Mouse (Mus musculus) cortical plate, adult 2 months (tissue): ENCODE results near the gene Atp6ap1l. TPM values are rescaled to one million over a fixed set of nuclear protein-coding genes. Genes with fewer than 3 reads are reported as not detected.
"Not testable (repeated sequence)": the region's sequence is repeated elsewhere in the genome, so short reads cannot be mapped to it uniquely, and the experiment has no call there.

Experiments
- H3K27ac ChIP-seq: fragments of 200-500 bp; 2 replicates; pipeline ENCODE4 v1.5.1; 2012; ENCODE audit warnings: low read length, control low read depth, inconsistent platforms; ENCODE audit not compliant: insufficient read depth
- H3K4me1 ChIP-seq: fragments of 200-500 bp; 2 replicates; pipeline ENCODE4 v1.6.1; 2011; ENCODE audit warnings: low read length; ENCODE audit not compliant: control insufficient read depth, insufficient read depth
- H3K4me3 ChIP-seq: fragments of 200-500 bp; 2 replicates; pipeline ENCODE4 v1.5.1; 2011; ENCODE audit warnings: mild to moderate bottlenecking, low read length, control low read depth; ENCODE audit not compliant: insufficient read depth
- CTCF ChIP-seq: fragments of 200-500 bp; IDR thresholded peaks from 2 replicates; pipeline ENCODE4 v1.5.1; 2011; ENCODE audit warnings: mild to moderate bottlenecking, control low read depth, low read length; ENCODE audit not compliant: insufficient read depth; ENCODE audit errors: extremely low read depth
- POLR2A ChIP-seq: fragments of 200-500 bp; IDR thresholded peaks from 2 replicates; pipeline ENCODE4 v1.6.1; 2011; ENCODE audit warnings: mild to moderate bottlenecking, low read length, control low read depth; ENCODE audit not compliant: insufficient read depth; ENCODE audit errors: extremely low read depth
- polyA plus RNA-seq: library from polyadenylated mRNA; depleted of rRNA; stranded (reverse); fragments of >200 nt; gene quantifications from 2 replicates; pipeline ENCODE4 v1.2.3, GENCODE M21; 2012; rRNA removed

The Atp6ap1l gene
- polyA plus RNA-seq: 37.6 and 38.2 TPM in 2 replicates

DNA sequence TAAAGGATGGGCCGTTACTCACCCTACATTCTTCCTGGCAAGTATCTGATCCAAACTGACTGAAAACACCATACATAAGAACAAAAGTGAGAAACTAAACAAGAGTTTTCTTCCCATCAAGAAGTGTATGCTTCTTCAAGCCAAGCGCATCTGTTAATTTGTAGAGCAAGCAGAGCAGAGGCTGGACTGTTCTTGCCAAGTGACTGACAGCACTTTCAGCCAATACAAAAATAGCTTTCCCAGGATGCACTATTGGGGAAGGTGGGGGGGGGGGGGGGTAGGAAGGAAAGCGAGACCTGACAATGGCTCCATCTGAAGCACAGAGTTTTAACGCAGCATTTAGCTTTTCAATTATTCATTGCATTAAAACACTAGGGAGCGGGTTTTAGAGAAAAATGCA lies at the start of gene Atp6ap1l:
TSS of gene Atp6ap1l (minus strand) at position 180 of the 400 bp plus-strand sequence.
- peak within 1 kb of the TSS; percentile 63 for H3K4me3 ChIP-seq
- H3K4me1 ChIP-seq: no peaks in the 10 kb centered on the region
- TF ChIP-seq POLR2A (peak; percentile 35; the same call in 1 of the 2 replicates), CTCF (no peak)
- no peak within 1 kb of the TSS for H3K27ac ChIP-seq

DNA sequence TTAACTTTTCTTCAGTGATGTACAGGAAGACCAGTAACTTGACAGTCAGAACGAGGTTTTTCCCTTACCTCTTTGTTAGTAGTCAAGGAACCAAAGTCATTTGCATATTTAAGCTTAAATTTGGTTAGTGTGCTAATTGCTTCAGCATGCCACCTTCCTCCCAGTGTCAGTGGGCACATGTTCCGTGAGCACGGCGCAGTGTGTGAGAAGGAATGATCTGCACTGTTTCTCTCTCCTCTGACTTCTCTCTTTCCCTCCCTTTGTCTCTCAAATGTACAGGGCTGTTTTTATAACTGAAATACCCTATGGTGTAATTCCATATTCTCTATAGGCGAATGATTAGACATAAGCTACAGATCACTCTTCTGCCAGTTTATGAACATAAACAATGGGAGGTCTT lies 34.4 kb upstream of the Atp6ap1l start:
- no peak for TF ChIP-seq CTCF
- no peak for TF ChIP-seq POLR2A
- H3K27ac ChIP-seq: no peak overlapping the region
- H3K4me1 ChIP-seq: no peaks in the 10 kb centered on the region
- H3K4me3 ChIP-seq: no peak overlapping the region

DNA sequence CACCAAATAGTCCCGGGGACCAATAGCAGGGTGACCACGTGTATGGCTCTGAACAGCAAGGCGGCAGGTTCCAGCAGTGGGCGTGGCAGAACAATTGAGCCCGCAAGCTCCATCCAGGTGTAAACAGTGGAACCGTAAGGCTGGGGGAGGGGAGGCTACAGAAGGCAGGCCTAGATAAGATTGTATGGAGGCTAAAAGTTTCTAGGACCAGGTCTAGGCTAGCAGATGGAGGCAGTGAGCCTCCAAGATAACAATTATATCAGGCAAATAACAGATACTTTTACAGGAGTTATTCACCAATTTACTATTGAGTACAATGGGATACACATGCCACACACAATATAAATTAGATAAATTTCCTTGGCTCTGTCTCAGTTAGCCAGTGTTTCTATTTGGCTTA lies 34.0 kb upstream of the Atp6ap1l start:
- H3K27ac ChIP-seq: no peak overlapping the region
- no peaks in the 10 kb centered on the region for H3K4me1 ChIP-seq
- no peak overlapping the region for H3K4me3 ChIP-seq
- TF ChIP-seq POLR2A (no peak), CTCF (no peak)

DNA sequence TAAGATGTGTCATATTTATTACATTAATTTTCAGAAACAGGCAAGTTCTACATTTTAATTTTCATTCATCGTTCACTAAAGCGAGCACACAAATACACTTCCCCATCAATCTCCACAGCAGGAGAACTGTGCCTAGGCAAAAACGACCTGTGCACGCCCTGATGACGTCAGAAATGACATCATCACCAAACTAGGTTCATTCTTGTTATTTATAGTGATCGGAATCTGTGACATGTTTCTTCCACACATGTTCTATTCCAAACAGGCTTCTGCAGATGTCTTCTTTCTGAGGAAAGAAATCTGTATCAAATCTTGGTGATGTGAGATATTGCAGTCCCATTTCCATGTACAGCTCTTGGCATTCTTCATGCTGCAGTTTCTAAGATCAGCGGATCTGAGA lies 30.7 kb upstream of the Atp6ap1l start:
- no peak for TF ChIP-seq CTCF
- no peak for TF ChIP-seq POLR2A
- no peaks in the 10 kb centered on the region for H3K4me1 ChIP-seq
- H3K27ac ChIP-seq: no peak overlapping the region
- H3K4me3 ChIP-seq: no peak overlapping the region

DNA sequence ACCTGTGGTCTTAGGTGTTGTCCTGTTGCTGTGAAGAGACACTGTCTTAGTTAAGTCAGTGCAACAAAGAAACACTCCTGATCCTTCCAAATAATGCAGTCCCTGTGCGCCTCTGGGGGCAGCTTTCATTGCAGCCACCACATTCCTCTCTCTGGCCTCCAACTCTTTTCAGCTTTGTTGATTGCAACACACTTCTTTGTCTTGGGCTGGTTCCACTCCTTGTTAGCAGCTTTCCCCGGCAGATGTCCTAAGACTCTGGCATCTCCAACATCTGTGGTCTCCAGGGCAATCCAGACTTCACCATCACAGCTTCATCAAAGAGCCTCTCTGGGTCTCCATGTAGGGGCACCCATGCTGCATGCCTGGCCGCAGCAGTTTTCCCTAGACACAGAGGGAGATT lies 28.1 kb upstream of the Atp6ap1l start:
- H3K4me3 ChIP-seq: no peak overlapping the region
- H3K27ac ChIP-seq: no peak overlapping the region
- TF ChIP-seq CTCF: no peak
- no peak for TF ChIP-seq POLR2A
- peaks cover 1% of the 10 kb centered on the region; the same call in 1 of the 2 replicates for H3K4me1 ChIP-seq

DNA sequence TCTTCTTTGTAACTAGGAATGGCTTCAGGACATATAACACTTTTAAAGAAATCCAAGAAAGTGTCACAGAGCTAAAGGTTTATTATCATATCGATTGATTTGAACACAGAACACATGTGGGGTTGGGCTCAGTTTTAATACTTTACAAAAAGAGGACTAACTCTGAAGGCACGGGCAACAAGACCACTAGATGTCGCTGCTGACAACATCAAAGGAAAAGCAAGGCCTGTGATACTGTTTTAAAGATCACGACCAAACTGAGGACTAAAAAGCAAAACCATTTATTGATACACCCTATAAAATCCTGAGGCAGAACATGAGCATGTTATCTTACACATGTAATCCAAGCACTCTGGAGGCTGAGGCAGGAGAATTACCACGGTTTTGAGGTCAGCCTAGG lies 24.7 kb upstream of the Atp6ap1l start:
- Histone ChIP-seq H3K4me1 (peaks cover 1% of the 10 kb centered on the region; the same call in 1 of the 2 replicates), H3K27ac (no peak overlapping the region)

DNA sequence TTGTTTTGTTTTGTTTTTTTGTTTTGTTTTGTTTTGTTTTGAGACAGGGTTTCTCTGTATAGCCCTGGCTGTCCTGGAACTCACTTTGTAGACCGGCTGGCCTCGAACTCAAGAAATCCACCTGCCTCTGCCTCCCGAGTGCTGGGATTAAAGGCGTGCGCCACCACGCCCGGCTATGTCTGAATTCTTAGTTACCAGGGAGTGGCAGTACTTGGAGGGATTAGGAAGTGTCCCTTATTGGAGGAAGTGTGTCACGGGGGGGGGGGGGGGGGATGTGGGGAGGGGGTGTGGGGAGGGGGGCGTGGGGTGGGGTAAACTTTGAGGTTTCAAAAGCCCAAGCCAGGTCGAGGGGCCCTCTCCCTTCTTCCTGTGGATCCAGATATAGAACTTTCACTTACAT lies 23.1 kb upstream of the Atp6ap1l start:
- not testable (repeated sequence) for H3K27ac ChIP-seq, H3K4me3 ChIP-seq, H3K4me1 ChIP-seq

More for the DNA sequence above, 24.7 kb upstream of the Atp6ap1l start:
- TF ChIP-seq CTCF: peak; percentile 84
- no peak for TF ChIP-seq POLR2A
- no peak overlapping the region for H3K4me3 ChIP-seq

DNA sequence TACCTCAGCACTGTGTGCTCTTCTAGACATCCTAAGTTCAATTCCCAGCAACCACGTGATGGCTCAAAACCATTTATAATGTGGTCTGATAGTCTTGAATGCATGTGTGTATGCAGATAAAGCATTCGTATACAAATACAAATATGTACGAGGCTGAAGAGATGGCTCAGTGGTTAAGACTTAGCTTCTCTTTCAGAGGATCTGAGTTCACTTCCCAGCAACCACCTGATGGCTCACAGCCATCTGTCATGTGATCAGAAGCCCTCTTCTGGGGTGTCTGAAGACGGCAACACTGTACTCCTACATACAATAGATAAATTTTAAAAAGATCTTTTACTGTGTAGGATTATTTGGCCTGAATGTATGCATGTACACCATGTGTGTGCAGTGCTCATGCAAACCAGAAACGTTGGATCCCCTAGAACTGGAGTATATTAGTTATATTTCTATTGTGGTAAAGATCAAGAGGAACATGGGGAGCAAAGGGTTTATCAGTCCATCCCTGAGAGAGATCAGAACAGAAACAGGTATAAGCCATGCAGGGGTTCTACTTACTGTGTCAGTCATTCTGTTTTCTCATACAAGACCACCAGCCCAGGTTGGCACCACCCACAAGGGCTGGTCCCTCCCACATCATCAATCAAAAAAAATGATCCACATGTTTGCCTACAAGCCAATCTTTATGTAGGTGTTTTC lies 21.9 kb upstream of the Atp6ap1l start:
- no peak overlapping the region for H3K4me3 ChIP-seq
- no peak overlapping the region for H3K27ac ChIP-seq
- peaks cover 1% of the 10 kb centered on the region; the same call in 1 of the 2 replicates for H3K4me1 ChIP-seq
- no peak for TF ChIP-seq CTCF
- TF ChIP-seq POLR2A: no peak

DNA sequence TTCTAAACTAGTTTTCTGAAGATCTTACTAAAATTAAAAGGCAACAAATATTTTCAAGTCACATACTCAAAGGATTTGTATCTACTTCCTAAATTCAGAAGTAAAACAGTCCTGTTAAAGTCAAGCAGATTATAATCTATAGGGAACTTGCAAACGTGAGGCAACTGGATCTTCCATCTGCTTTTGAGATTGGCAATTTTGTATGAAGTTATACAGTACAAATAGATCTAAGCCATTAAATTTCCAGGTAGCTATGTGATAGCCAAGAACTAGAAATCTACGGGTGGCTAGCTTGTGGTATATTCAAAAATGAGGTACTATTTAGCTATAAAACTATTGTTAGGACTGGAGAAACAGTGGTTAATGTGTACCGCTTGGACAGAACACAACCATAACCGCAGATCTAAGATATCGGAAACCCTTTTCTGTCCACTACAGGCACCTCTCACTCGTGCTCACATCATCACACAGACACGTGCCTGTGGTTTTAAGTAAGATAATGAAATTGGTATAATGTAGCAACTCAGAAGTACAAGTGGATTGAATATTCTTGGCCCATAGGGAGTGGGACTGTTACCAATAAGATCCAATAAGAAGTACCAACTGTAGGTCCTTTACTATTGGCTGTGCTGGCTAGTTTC lies 21.1 kb upstream of the Atp6ap1l start:
- Histone ChIP-seq H3K4me1 (peaks cover 1% of the 10 kb centered on the region; the same call in 1 of the 2 replicates), H3K27ac (no peak overlapping the region), H3K4me3 (no peak overlapping the region)
- TF ChIP-seq CTCF (no peak), POLR2A (no peak)

DNA sequence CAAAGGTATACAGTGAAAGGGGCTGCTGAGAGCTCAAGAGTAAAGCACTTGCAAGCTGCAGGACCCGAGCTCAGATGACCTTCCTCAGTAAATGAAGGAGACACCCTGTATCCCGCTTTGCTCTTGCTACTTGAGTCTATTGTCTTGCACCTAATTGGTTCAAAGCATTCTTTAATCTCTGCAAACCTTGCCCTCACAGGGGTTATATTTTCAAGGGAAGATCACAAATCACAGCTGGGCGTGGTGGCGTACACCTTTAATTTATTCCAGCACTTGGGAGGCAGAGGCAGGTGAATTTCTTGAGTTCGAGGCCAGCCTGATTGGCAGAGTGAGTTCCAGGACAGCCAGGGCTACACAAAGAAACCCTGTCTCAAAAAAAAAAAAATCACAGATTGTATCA lies 20.0 kb upstream of the Atp6ap1l start:
- Histone ChIP-seq H3K4me1 (peaks cover 1% of the 10 kb centered on the region; the same call in 1 of the 2 replicates), H3K4me3 (no peak overlapping the region), H3K27ac (no peak overlapping the region)
- TF ChIP-seq POLR2A (no peak), CTCF (no peak)
